Mouse (Mus musculus): ENCODE measurements around the gene Tmem232.
"Not testable (repeated sequence)": the region's sequence is repeated elsewhere in the genome, so short reads cannot be mapped to it uniquely, and the experiment has no call there.

Gene Tmem232

GRCm38 (mm10) chr17:65225347-65225916, 315.1 kb downstream of the Tmem232 start:
- DNase-seq (ENCODE audit: low spot score in 2 of 2), result no peak

DNA sequence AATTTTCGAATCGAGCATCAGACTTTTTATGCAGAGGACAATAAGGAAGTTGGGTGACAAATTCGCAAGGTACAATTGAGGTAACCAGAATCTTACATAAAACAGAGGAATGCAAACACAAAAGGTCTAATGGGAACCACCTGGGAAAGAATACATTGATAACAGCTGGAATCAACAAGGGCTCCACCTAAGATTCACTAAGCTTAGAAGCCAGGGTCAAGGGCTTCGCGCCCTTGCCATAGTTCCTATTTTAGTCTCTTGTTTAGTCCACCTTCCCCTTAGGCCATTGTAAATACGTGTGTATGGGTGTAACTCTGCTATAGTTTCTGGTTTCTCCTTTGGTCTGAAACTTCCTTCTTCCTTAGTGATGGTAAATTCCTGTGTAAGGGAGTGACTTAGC, 318.9 kb downstream of the Tmem232 start:
- not testable (repeated sequence) for DNase-seq (ENCODE audit: low spot score in 2 of 2)

Measured in left cerebral cortex, adult 9 months (tissue).